Mouse (Mus musculus) midbrain, embryonic 12.5 days (tissue): Measurements from ENCODE around the gene Itpkb. TPM values are rescaled to one million over a fixed set of nuclear protein-coding genes. Genes with fewer than 3 reads are reported as not detected.
"Not testable (repeated sequence)": the region's sequence is repeated elsewhere in the genome, so short reads cannot be mapped to it uniquely, and the experiment has no call there.

ENCODE experiments used
- ATAC-seq: fragments of 200-750 bp; cut with Nextera tagmentation; 2 replicates; pipeline ENCODE4 v1.8.0; 2017; ENCODE audit warnings: low read depth, moderate TSS enrichment, moderate library complexity; ENCODE audit not compliant: low FRiP score
- H3K27ac ChIP-seq: fragments of 300-500 bp; sonication (generic); replicated peaks from 2 replicates; pipeline ENCODE4 v1.5.1; 2016; ENCODE audit warnings: mild to moderate bottlenecking
- H3K27me3 ChIP-seq: fragments of 300-500 bp; sonication (generic); 2 replicates; pipeline ENCODE4 v1.6.1; 2016; ENCODE audit warnings: mild to moderate bottlenecking
- H3K36me3 ChIP-seq: fragments of 300-500 bp; sonication (generic); 2 replicates; pipeline ENCODE4 v1.6.1; 2016
- H3K4me1 ChIP-seq: fragments of 300-500 bp; sonication (generic); 2 replicates; pipeline ENCODE4 v1.6.1; 2016
- H3K4me2 ChIP-seq: fragments of 300-500 bp; sonication (generic); replicated peaks from 2 replicates; pipeline ENCODE4 v1.6.1; 2016; ENCODE audit warnings: mild to moderate bottlenecking, moderate library complexity
- H3K4me3 ChIP-seq: fragments of 300-500 bp; sonication (generic); 2 replicates; pipeline ENCODE4 v1.5.1; 2016; ENCODE audit warnings: mild to moderate bottlenecking
- H3K9ac ChIP-seq: fragments of 300-500 bp; sonication (generic); replicated peaks from 2 replicates; pipeline ENCODE4 v1.6.1; 2016; ENCODE audit warnings: mild to moderate bottlenecking, moderate library complexity
- H3K9me3 ChIP-seq: fragments of 300-500 bp; sonication (generic); 2 replicates; pipeline ENCODE4 v1.6.1; 2016; ENCODE audit warnings: mild to moderate bottlenecking
- WGBS: fragments of 180-500 bp; shearing (Covaris S2); methylation state at CpG from one replicate; pipeline ENCODE4 v1.1.7; 2016; 5-methylcytosine and 5-hydroxymethylcytosine counted together
- polyA plus RNA-seq: library from polyadenylated mRNA; unstranded; fragments of >200 nt; fragmentation: Nextera tagmentation; extraction: Ambion mirVana; gene quantifications from 2 replicates; pipeline ENCODE4 v1.2.1, GENCODE M21; 2016

Itpkb gene
- polyA plus RNA-seq, 1 experiment from 2014 or later = 5.2 TPM

DNA sequence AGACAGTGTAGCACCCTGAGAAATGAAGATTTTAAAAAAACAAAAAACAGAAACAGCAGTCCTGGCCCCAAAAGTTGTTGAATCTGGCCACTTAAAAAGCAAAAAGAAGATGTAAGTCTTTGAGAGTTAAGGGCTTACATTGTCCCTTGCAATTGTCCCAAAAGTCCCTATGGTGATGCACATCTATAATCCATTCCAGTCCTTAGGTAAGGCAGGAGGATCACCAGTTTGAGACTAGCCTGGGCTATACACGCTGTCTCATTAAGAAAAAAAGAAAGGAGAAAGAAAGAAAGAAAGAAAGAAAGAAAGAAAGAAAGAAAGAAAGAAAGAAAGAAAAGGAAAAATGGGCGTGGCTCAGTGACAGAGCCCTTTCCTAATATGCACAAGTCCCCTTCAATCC is 34.4 kb downstream of the Itpkb start:
- H3K27ac ChIP-seq = peak overlapping the region; percentile 89
- 38% methylated on average over 2 of the region's 2 CpGs for WGBS

DNA sequence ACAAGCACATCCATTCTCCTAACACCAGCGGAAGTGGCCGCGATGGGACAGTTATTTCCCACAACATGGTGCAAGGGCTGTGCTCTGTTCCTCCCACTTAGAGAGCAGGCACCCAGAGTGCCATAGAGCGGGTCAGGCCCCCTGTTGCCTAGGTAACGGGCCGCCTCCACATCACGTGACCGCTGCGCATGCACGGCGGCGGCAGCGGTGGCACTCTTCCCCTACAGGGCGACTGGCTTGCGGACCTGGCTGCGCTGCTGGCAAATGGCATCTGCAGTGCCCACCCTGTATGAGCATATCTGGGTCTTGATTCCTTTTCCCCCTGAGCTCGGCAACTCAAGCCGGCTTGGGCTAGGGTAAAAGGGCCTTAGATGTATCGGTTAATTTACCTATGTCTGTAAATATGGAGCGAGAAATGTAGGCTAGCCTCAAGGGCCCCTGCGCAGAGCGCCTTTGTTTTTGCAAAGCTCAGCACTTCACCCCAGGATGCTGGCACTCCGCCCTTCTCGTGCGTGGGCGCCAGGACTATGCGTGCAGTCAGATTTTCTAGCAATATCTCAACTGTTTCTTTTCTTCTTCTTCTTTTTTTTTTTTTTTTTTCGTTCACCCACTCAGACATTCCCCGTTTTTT is 35.0 kb downstream of the Itpkb start:
- peak overlapping the region; percentile 89 for H3K27ac ChIP-seq
- H3K4me2 ChIP-seq = peak overlapping the region; percentile 69
- H3K36me3 ChIP-seq = no peaks in the 10 kb centered on the region
- H3K4me3 ChIP-seq = peak overlapping the region; percentile 40
- peak; percentile 98 for ATAC-seq
- no peaks in the 10 kb centered on the region; the same call in 1 of the 2 replicates for H3K27me3 ChIP-seq
- H3K9ac ChIP-seq = peak overlapping the region; percentile 59
- H3K9me3 ChIP-seq = no peaks in the 10 kb centered on the region
- WGBS = 2% methylated on average over 29 of the region's 29 CpGs
- peaks cover 19% of the 10 kb centered on the region for H3K4me1 ChIP-seq

More for the DNA sequence above, 34.4 kb downstream of the Itpkb start:
- peak overlapping the region; percentile 69 for H3K4me2 ChIP-seq
- no peak for ATAC-seq
- no peaks in the 10 kb centered on the region for H3K36me3 ChIP-seq
- peaks cover 19% of the 10 kb centered on the region for H3K4me1 ChIP-seq
- peak overlapping the region; percentile 20; the same call in 1 of the 2 replicates for H3K9ac ChIP-seq
- H3K4me3 ChIP-seq = peak overlapping the region; percentile 40
- no peaks in the 10 kb centered on the region for H3K9me3 ChIP-seq
- H3K27me3 ChIP-seq = no peaks in the 10 kb centered on the region

DNA sequence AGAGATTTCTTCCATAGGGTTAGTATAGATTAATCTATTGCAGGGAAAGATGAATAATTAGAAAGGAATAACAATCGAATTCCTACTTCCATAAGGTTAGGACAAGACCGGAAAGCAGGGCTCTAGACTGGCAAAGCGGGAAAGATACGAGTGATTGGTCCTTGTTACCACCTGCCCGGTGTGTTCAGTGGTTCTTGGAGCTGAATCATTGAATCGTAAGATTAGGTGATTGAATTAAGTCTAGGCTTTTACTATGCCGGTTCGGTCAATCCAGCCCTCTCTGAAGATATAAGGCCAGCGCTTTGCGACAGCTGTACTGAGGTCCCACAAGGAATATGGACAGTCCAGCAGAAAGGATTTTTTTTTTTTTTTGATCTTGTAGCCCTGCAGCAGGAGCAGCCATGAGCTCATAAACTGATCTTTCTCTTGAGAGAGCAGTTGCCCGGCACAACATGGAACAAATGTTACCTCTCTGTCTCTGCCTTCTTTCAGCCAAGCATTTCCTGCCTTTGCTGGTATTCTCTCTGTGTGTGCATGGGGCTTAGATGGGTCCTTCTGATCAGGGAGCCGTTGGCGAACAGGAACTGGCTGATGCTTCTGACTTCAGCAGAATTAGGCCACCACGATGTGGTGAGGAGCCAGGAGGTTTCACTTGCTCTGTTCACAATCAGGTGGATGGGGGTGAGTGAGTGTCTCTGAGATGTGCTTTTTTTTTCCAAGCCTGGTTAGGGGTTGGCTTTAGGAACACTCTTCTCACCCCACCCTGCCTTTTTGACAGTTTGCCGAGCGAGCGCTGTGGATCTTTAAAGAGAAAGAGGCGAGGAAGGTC is 35.9 kb downstream of the Itpkb start:
- H3K9me3 ChIP-seq = no peaks in the 10 kb centered on the region
- WGBS = 73% methylated on average over 18 of the region's 18 CpGs
- no peaks in the 10 kb centered on the region; the same call in 1 of the 2 replicates for H3K27me3 ChIP-seq
- peaks cover 19% of the 10 kb centered on the region for H3K4me1 ChIP-seq
- no peak for ATAC-seq
- peak overlapping the region; percentile 69 for H3K4me2 ChIP-seq
- 0 out of 2 replicates have a peak overlapping the region, but pooled peaks have one; percentile 15 for H3K9ac ChIP-seq
- no peak overlapping the region for H3K4me3 ChIP-seq
- H3K36me3 ChIP-seq = no peaks in the 10 kb centered on the region
- peak overlapping the region; percentile 89; the same call in 1 of the 2 replicates for H3K27ac ChIP-seq

DNA sequence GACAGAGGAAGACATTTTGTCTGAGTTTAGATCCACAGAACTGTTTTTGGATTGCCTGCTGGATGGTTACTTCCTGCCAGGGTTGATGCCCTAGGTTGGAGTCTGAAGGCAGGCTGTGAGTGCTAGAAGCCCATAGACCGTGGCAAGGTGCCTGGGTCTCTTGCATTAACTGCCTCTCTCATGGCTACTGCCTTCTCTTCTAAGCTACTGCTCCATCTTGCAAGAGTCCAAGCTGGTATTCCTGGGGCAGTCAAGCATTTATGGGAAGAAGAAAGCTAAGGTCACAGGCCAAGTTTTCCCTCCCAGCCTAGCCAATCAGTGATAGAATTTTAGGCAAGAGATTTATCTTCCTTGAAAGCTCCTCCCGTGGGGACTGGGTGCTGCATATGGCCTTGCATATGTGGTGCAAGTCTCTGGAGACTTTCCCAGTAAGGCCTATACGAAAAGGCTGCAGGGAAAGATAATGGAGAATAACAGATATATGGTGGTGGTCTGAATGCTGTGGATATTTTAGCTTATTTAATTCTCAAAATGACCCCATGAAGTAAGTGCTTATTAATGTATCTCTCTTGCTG is 36.8 kb downstream of the Itpkb start:
- Histone ChIP-seq H3K4me3 (no peak overlapping the region), H3K27me3 (no peaks in the 10 kb centered on the region; the same call in 1 of the 2 replicates), H3K4me2 (no peak overlapping the region), H3K27ac (no peak overlapping the region), H3K9ac (no peak overlapping the region), H3K4me1 (peaks cover 19% of the 10 kb centered on the region), H3K9me3 (no peaks in the 10 kb centered on the region), H3K36me3 (no peaks in the 10 kb centered on the region)
- no peak for ATAC-seq
- WGBS = 70% methylated on average over 3 of the region's 3 CpGs

DNA sequence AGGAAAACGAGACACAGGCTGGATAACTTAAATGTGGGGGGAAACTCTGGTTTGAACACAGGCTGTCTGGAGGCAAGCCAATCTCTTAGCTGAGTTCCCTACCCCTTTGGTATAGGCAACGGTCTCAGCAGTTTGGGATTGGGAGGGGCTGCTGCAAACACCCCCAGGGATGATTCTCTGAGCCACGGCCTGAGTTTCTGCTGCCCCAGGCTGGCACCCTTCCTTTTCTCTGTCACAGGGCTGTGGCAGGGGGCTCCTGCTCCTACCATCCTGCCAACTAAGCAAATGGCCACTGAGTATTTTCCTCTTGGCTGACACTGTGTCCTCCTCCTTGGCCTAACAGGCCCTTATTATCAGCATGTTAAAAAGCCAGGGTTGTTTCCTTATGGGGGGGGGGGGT is 37.3 kb downstream of the Itpkb start:
- 74% methylated on average over 3 of the region's 3 CpGs for WGBS
- ATAC-seq = no peak
- Histone ChIP-seq H3K4me2 (no peak overlapping the region), H3K9ac (no peak overlapping the region), H3K27ac (no peak overlapping the region), H3K9me3 (no peaks in the 10 kb centered on the region), H3K27me3 (no peaks in the 10 kb centered on the region; the same call in 1 of the 2 replicates), H3K4me1 (peaks cover 19% of the 10 kb centered on the region), H3K36me3 (no peaks in the 10 kb centered on the region), H3K4me3 (no peak overlapping the region)

DNA sequence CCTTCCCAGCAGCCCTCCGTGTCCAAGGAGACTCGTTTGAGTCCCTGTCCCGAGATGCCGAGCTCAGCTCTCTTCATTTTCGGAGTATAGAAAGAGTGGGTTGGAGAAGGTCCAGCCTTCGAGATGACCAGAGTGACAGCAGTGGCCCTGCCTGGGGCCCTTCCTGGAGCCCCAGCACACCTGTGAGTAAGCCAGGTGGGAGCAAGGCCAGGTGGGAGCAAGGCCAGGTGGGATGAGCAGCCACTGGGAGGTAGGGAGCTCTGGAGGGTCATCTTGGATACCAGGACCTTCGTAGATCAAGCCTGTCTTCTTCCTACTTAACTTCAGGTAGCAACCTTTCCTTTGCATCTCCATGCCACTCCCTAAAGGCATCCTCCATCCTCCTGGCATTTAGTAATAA is 37.8 kb downstream of the Itpkb start:
- WGBS = 89% methylated on average over 7 of the region's 7 CpGs
- H3K27me3 ChIP-seq = no peaks in the 10 kb centered on the region; the same call in 1 of the 2 replicates
- no peak overlapping the region for H3K27ac ChIP-seq
- ATAC-seq = no peak
- no peak overlapping the region for H3K9ac ChIP-seq
- no peaks in the 10 kb centered on the region for H3K9me3 ChIP-seq
- H3K4me2 ChIP-seq = no peak overlapping the region
- H3K4me3 ChIP-seq = no peak overlapping the region
- H3K4me1 ChIP-seq = peaks cover 19% of the 10 kb centered on the region
- H3K36me3 ChIP-seq = no peaks in the 10 kb centered on the region

DNA sequence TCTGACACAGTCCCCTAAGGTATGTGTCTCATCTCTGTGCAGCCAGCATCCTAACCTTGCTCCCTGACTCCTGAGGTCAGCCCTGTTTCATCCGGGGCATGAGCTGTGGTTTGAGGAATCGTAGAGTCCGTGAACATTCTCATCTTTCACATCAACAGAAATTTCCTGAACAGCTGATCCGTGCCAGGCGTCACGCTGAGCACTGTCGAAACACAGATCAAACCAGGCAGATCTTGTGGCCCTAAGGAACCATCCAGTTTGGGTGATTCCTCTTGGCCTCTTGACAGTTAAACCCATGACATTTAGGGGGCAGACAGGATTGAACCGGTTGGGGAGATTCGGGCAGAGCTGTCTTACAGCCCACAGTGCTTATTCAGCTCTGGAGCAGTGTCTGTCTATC is 38.4 kb downstream of the Itpkb start:
- Histone ChIP-seq H3K9ac (no peak overlapping the region), H3K27ac (no peak overlapping the region), H3K27me3 (no peaks in the 10 kb centered on the region; the same call in 1 of the 2 replicates), H3K9me3 (no peaks in the 10 kb centered on the region), H3K4me3 (no peak overlapping the region), H3K36me3 (no peaks in the 10 kb centered on the region), H3K4me2 (no peak overlapping the region), H3K4me1 (peaks cover 19% of the 10 kb centered on the region)
- 77% methylated on average over 9 of the region's 9 CpGs for WGBS
- ATAC-seq = no peak

DNA sequence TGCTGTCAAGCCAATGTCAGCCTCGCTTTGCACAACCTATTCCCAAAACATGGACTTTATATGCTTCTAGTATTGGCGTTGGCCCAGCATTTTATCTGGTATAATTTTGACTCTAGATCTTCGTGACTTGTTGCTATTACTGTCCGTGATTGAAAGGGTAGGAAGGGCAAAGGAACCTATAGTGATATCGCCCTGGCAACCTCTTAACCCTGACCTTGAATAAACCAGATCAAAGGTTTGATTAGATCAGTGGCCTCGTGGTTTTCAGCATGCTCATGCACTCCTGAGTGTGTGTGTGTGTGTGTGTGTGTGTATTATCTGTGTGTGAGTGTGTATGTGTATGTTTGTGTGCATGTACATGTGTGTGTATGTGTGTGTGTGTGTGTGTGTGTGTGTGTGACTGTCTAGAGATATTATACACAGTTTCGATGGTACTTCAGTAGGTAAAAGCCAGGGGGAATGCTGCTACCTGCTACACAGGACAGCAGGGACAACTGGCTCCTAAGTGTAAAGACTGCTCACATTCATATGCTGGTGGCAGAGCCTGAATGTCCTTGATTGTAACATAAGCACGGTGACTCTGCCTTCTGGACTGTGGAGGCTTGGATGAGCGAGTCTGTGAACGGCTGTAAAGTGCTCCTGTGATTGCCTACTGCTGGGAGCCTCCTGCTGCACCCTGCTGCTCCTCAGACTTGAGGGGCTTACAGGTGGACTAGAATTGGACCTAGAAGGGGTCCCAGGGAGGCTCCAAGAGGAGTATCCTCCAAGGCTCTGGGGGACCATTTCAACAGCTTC is 40.8 kb downstream of the Itpkb start:
- Histone ChIP-seq H3K27ac (no peak overlapping the region), H3K4me1 (peaks cover 4% of the 10 kb centered on the region; the same call in 1 of the 2 replicates), H3K9me3 (no peaks in the 10 kb centered on the region), H3K36me3 (no peaks in the 10 kb centered on the region), H3K9ac (no peak overlapping the region), H3K4me2 (no peak overlapping the region), H3K27me3 (no peaks in the 10 kb centered on the region; the same call in 1 of the 2 replicates), H3K4me3 (no peak overlapping the region)
- no peak for ATAC-seq
- 76% methylated on average over 10 of the region's 10 CpGs for WGBS

DNA sequence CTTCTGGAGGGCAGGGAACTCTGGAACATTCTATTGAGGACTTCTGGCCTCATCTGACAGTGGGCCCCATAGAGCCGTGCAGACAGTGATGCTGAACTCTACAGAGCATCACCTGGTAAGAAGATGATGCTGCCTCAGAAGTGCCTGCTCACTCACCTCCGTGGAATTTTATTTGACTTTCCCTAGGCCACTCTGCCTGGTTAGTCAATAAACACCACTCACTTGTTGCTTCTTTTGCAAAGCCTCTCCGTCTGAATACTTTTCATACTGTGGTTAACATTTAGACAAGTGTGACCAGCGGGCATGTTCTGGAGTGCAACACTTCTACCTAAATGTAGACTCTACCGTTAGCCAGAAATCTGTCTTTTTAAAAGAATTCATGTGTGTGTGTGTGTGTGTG is 42.0 kb downstream of the Itpkb start:
- WGBS = 89% methylated on average over 5 of the region's 5 CpGs
- H3K4me2 ChIP-seq, H3K27ac ChIP-seq, H3K36me3 ChIP-seq, H3K27me3 ChIP-seq, H3K4me1 ChIP-seq, ATAC-seq, H3K9me3 ChIP-seq, H3K9ac ChIP-seq, H3K4me3 ChIP-seq: not testable (repeated sequence)

DNA sequence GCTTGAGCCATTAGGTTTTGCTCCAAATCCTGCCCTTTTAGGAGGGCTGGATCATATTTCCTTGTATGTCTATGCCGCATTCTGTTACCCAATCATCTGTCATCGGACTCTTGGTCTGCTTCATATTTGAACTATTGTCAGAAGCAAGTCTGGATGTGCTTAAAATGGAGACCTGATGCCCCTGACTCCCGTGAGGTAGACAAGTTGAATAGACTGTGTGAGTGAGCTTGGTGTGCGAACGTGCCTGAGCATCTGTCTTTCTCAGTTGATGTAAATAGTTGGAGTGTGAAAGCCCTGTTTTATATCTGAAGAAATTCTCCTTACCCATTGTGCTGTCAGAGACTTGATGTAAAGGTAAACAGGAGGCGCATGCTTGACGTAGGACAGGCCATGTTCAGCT is 46.3 kb downstream of the Itpkb start:
- Histone ChIP-seq H3K36me3 (no peaks in the 10 kb centered on the region), H3K4me2 (no peak overlapping the region), H3K4me3 (no peak overlapping the region), H3K27ac (no peak overlapping the region), H3K4me1 (no peaks in the 10 kb centered on the region), H3K27me3 (no peaks in the 10 kb centered on the region), H3K9me3 (no peaks in the 10 kb centered on the region), H3K9ac (no peak overlapping the region)
- WGBS = 86% methylated on average over 7 of the region's 7 CpGs
- ATAC-seq = no peak

DNA sequence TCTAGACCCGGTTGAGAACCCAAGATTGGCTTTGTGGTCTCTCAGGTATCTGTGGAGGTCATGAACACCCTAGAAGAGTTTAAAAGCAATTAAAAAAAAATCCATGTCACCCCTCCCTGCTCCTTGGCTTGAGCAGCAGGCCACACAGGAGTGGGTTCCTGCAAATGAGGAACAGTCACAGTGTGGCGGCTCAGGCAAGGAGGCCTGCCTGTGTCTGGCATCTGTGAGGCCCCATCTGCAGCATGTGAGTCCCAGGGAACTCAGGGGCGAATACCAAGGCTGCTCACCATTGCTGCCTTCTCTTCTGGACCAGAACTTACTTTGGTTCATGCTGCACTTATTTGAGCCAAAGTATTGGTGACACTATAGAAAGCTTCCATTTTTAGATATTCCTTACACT is 49.3 kb downstream of the Itpkb start:
- Histone ChIP-seq H3K27me3 (no peaks in the 10 kb centered on the region), H3K4me1 (peaks cover 8% of the 10 kb centered on the region; the same call in 1 of the 2 replicates), H3K9me3 (no peaks in the 10 kb centered on the region), H3K36me3 (no peaks in the 10 kb centered on the region), H3K9ac (no peak overlapping the region), H3K4me2 (no peak overlapping the region), H3K4me3 (no peak overlapping the region), H3K27ac (no peak overlapping the region)
- ATAC-seq = no peak
- WGBS = 88% methylated on average over 3 of the region's 3 CpGs
